Mouse (Mus musculus) lung, postnatal 0 days (tissue): ENCODE measurements around the gene Celf2. TPM values are rescaled to one million over a fixed set of nuclear protein-coding genes. Genes with fewer than 3 reads are reported as not detected.
A peak's percentile ranks its signal among the peaks of the same experiment; 100 is the strongest.

Source experiments
- ATAC-seq: fragments of 200-750 bp; cut with Nextera tagmentation; 2 replicates; pipeline ENCODE4 v1.8.0; 2017; ENCODE audit warnings: moderate library complexity
- DNase-seq: peaks from one replicate; pipeline ENCODE4 v3.0.0-alpha.2; 2016; ENCODE audit warnings: low spot score
- H3K27ac ChIP-seq: fragments of 300-500 bp; sonication (generic); 2 replicates; pipeline ENCODE4 v1.5.1; 2014; ENCODE audit warnings: antibody characterized with exemption, mild to moderate bottlenecking, low read length, mixed read lengths
- H3K27me3 ChIP-seq: fragments of 300-500 bp; sonication (generic); replicated peaks from 2 replicates; pipeline ENCODE4 v1.6.1; 2014; ENCODE audit warnings: low read length, mixed read lengths; ENCODE audit not compliant: insufficient read depth
- H3K36me3 ChIP-seq: fragments of 300-500 bp; sonication (generic); 2 replicates; pipeline ENCODE4 v1.6.1; 2014; ENCODE audit warnings: low read length, mixed read lengths; ENCODE audit not compliant: insufficient read depth
- H3K4me1 ChIP-seq: fragments of 300-500 bp; sonication (generic); 2 replicates; pipeline ENCODE4 v1.6.1; 2014; ENCODE audit warnings: antibody characterized with exemption, low read depth, low read length, mixed read lengths; ENCODE audit not compliant: insufficient read depth
- H3K4me2 ChIP-seq: fragments of 300-500 bp; sonication (generic); replicated peaks from 2 replicates; pipeline ENCODE4 v1.6.1; 2014; ENCODE audit warnings: low read depth, mild to moderate bottlenecking, low read length, moderate library complexity, mixed read lengths
- H3K4me3 ChIP-seq: fragments of 300-500 bp; sonication (generic); 2 replicates; pipeline ENCODE4 v1.5.1; 2014; ENCODE audit warnings: low read depth, low read length
- H3K9ac ChIP-seq: fragments of 300-500 bp; sonication (generic); replicated peaks from 2 replicates; pipeline ENCODE4 v1.6.1; 2014; ENCODE audit warnings: low read depth, mild to moderate bottlenecking
- H3K9me3 ChIP-seq: fragments of 300-500 bp; sonication (generic); 2 replicates; pipeline ENCODE4 v1.6.1; 2016; ENCODE audit warnings: low read length, mixed read lengths
- CTCF ChIP-seq: IDR thresholded peaks from 2 replicates; pipeline ENCODE4 v1.5.1; 2016; ENCODE audit warnings: antibody characterized with exemption, mild to moderate bottlenecking
- EP300 ChIP-seq: IDR thresholded peaks from 2 replicates; pipeline ENCODE4 v1.6.1; 2016; ENCODE audit warnings: antibody characterized with exemption, mild to moderate bottlenecking, control low read depth
- WGBS: fragments of 180-500 bp; shearing (Covaris S2); extraction: QIAGEN DNeasy Blood & Tissue Kit; methylation state at CpG from one replicate; pipeline ENCODE4 v1.1.7; 2014; 5-methylcytosine and 5-hydroxymethylcytosine counted together
- polyA plus RNA-seq: library from polyadenylated mRNA; unstranded; fragments of >200 nt; fragmentation: Nextera tagmentation; extraction: Ambion mirVana; gene quantifications from 2 replicates; pipeline ENCODE4 v1.2.1, GENCODE M21; 2015

Celf2 gene
- polyA plus RNA-seq, 1 experiment from 2014 or later, result 49.6 TPM

GRCm38 (mm10) chr2:6743173-6743572 lies 766.2 kb downstream of the Celf2 start:
- no peak overlapping the region for H3K4me3 ChIP-seq
- no peak overlapping the region for H3K27ac ChIP-seq
- DNase-seq (no peak), ATAC-seq (no peak)
- no peak for TF ChIP-seq CTCF
- no peak for TF ChIP-seq EP300
- H3K27me3 ChIP-seq, result no peaks in the 10 kb centered on the region
- no peaks in the 10 kb centered on the region for H3K9me3 ChIP-seq
- no peaks in the 10 kb centered on the region for H3K4me1 ChIP-seq
- WGBS, result 49% methylated on average over 2 of the region's 2 CpGs
- no peak overlapping the region for H3K4me2 ChIP-seq
- no peaks in the 10 kb centered on the region for H3K36me3 ChIP-seq
- H3K9ac ChIP-seq, result no peak overlapping the region

DNA sequence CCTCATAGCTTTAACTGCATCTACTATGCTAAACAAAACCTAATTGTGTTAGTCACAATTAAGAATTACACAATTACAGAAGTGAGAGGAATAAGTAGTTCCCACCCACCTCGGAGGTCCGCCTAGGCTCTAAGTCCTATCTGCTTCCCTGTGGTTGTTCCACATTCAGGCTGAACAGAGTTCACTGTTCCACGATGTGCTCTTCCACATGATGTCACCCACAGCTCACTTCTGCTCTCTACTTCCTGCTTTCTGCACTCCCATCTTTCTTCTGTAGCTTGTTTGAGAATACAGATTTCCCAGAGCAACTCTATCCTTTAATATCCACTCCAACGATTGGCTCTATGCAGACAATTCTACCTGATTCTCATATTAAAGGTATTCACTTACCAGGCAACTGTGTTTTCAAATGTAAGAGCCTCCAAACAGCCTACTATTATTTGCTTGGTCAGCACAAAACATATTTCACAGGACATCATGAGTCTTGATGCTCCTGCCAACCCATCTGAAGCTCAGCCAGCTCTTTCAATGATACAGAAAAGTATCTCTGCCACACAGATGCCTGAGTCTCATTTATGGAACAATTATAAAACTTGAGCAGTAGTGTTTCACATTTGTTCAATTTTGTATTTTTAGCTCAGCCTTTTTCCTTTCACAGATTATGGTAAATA lies 769.2 kb downstream of the Celf2 start:
- H3K27ac ChIP-seq, result no peak overlapping the region
- no peaks in the 10 kb centered on the region for H3K4me1 ChIP-seq
- TF ChIP-seq EP300, result no peak
- peak; percentile 23; the same call in 1 of the 2 replicates for TF ChIP-seq CTCF
- no peaks in the 10 kb centered on the region for H3K27me3 ChIP-seq
- no peaks in the 10 kb centered on the region for H3K36me3 ChIP-seq
- H3K9me3 ChIP-seq, result no peaks in the 10 kb centered on the region
- DNase-seq (peak; percentile 33), ATAC-seq (0 out of 2 replicates have a peak, but pooled peaks have one; percentile 33)
- H3K4me3 ChIP-seq, result no peak overlapping the region
- H3K9ac ChIP-seq, result no peak overlapping the region
- no peak overlapping the region for H3K4me2 ChIP-seq
- 76% methylated on average over 4 of the region's 4 CpGs for WGBS

DNA sequence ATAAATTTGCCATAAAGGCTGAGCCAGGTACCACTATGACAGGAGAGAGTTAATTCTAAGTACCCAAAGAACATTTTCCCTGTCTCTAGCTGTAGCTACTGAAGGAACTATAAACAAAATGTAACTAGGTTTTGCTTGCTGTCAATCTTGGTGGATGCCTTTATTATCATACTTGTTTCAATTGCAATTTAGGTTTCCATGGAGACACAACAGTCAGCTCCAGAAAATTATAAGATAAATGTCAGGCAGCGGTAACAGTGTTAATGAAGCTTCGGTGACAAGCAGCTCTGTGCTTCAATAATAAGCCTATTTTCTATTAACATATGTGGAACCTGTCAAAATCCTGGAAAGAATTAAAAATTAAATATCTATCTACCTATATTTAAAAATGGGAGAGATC lies 777.3 kb downstream of the Celf2 start:
- no peak for ATAC-seq
- H3K4me1 ChIP-seq, result no peaks in the 10 kb centered on the region
- TF ChIP-seq EP300, result no peak
- no peak for TF ChIP-seq CTCF
- 94% methylated on average over 2 of the region's 2 CpGs for WGBS
- no peaks in the 10 kb centered on the region for H3K27me3 ChIP-seq
- no peak overlapping the region for H3K9ac ChIP-seq
- H3K9me3 ChIP-seq, result no peaks in the 10 kb centered on the region
- DNase-seq, result no peak
- H3K36me3 ChIP-seq, result no peaks in the 10 kb centered on the region
- no peak overlapping the region for H3K4me3 ChIP-seq
- no peak overlapping the region for H3K4me2 ChIP-seq
- H3K27ac ChIP-seq, result no peak overlapping the region

DNA sequence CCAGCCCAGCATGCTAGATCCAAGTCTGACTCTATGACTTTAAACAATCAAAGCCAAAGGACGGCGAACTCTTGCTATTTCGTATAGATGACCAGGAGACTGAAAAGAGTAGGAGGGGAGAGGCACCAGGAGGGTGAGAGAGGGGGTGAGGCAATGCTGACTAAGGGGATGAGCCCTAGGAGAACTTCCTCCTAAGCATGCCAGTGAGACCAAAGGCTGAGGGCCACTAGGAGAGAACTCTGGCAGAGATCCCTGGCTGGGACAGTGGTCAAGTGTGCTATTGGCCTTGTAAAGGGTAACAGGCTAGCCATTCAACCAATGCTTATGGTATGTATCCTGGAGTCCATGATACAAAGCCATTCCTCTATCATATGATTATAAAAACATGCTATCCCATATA lies 778.5 kb downstream of the Celf2 start:
- Histone ChIP-seq H3K4me3 (no peak overlapping the region), H3K4me1 (no peaks in the 10 kb centered on the region), H3K4me2 (no peak overlapping the region), H3K27ac (no peak overlapping the region), H3K9me3 (no peaks in the 10 kb centered on the region), H3K9ac (no peak overlapping the region), H3K36me3 (no peaks in the 10 kb centered on the region), H3K27me3 (no peaks in the 10 kb centered on the region)
- TF ChIP-seq CTCF, result no peak
- no peak for TF ChIP-seq EP300
- ATAC-seq (no peak), DNase-seq (no peak)
- WGBS, result 69% methylated on average over 3 of the region's 3 CpGs

- 57% methylated on average over 9 of the region's 9 CpGs for WGBS
- Histone ChIP-seq H3K9ac (no peak overlapping the region), H3K27ac (no peak overlapping the region), H3K36me3 (no peaks in the 10 kb centered on the region), H3K4me2 (no peak overlapping the region), H3K9me3 (no peaks in the 10 kb centered on the region), H3K27me3 (no peaks in the 10 kb centered on the region), H3K4me1 (no peaks in the 10 kb centered on the region), H3K4me3 (no peak overlapping the region)
- TF ChIP-seq EP300 (no peak), CTCF (no peak)
- no peak for DNase-seq
- no peak for ATAC-seq
Measured at GRCm38 (mm10) chr2:6729984-6730383, 779.4 kb downstream of the Celf2 start.

DNA sequence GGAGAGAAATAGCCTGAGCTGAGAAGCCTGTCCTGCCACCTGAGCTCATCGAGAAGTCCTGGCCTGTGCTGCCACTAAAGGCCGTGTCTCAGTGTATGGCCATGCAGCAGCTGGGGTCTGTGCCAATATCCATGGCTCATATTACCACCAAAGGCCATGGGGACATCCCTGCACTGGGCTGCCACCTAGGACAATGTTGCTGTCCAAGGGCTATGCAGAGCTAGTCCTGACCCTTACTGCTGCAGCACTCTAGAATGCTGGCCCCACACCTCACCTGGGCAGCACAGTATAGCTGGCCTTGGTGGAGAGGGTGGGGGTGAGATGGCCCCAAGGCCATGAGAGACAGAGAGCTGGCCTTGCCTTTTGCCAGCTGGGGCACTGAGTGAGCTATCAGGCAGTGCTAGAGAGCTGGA lies 780.5 kb downstream of the Celf2 start:
- ATAC-seq, result no peak
- Histone ChIP-seq H3K27me3 (no peaks in the 10 kb centered on the region), H3K9me3 (no peaks in the 10 kb centered on the region), H3K36me3 (no peaks in the 10 kb centered on the region), H3K27ac (no peak overlapping the region), H3K4me3 (no peak overlapping the region), H3K4me2 (no peak overlapping the region), H3K4me1 (no peaks in the 10 kb centered on the region), H3K9ac (no peak overlapping the region)
- TF ChIP-seq CTCF (no peak), EP300 (no peak)
- 94% methylated on average over 2 of the region's 2 CpGs for WGBS
- no peak for DNase-seq
